Mouse (Mus musculus): ENCODE results near the gene Cradd. TPM values are rescaled to one million over a fixed set of nuclear protein-coding genes. Genes with fewer than 3 reads are reported as not detected.
A peak's percentile ranks its signal among the peaks of the same experiment; 100 is the strongest.

Cradd gene
- total and polyA plus RNA-seq, 3 experiments: 1.9 to 9.0 TPM; not detected in 1

DNA sequence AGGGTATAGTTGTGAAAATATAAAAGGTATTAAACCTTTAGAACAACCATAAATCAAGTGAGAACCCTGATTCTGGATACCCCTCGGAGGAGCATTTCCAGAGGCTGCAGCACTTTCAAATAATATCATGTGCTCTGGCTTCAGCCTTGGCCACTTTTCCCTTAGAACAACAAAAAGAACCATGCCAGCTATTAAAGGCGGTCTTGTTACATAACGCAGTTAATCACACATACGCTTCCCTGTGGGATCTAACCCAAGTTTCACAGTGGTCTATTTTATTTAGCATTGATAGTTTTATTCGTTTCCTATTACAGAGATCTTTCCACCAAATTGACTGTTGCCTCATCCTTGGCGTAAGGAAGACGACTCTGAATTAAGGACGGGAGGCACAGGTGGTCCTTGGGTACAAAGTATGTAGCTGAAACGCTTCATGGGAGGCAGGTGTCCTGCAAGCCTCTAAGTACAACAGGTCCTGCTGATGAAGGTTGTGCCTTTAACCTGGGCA, 132.7 kb downstream of the Cradd start:
- no peaks in the 10 kb centered on the region for H3K79me2 ChIP-seq (ENCODE audit: control insufficient read depth, insufficient read depth, low read length, poor library complexity)
- H3K9ac ChIP-seq (ENCODE audit: control insufficient read depth, low read depth, low read length, poor library complexity, severe bottlenecking): peak overlapping the region; percentile 8; the same call in 1 of the 2 replicates

DNA sequence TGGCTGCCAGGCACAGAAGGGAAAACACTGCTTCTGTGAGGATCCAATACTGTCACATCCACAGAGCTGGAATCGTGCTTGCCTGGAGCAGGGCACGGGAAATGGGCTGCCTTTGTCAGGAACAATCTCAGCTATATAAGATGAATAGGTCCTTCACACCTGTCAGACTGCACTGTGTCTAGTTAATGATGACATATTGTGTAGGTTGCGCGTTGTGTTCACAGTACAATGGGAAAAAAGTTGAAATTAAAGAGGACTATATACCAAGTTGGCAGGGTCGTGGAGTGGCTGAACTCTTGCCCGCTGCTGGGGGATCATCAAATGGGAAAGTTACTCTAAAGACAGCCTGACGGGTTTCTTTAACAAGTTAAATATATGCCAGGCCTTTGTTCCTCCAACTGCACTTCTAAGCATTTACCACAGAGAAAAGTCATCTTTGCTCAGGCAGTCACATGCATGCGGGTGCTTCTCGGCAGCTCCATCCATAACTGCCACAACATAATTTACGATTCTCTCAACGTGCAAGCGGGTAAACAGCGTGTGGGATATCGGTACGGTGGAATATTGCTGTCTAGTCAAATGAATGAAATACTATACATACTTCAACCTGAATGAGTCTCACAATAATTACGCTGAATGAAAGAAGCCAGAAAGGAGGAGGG, 134.3 kb downstream of the Cradd start:
- H3K27ac ChIP-seq (ENCODE audit: control insufficient read depth, low read depth, low read length): no peak overlapping the region
- H3K79me2 ChIP-seq (ENCODE audit: control insufficient read depth, insufficient read depth, low read length, poor library complexity): no peaks in the 10 kb centered on the region
- TF ChIP-seq UBTF (IDR thresholded peaks at IDR 0.05; ENCODE audit: borderline replicate concordance, insufficient read depth, low read depth, low read length) (no peak), MEF2A (IDR thresholded peaks at IDR 0.05; ENCODE audit: extremely low read depth, insufficient replicate concordance, low read depth, low read length, poor library complexity, severe bottlenecking) (no peak), ZMIZ1 (IDR thresholded peaks at IDR 0.05; ENCODE audit: low read depth, low read length) (no peak), RCOR1 (IDR thresholded peaks at IDR 0.05; ENCODE audit: low read depth, low read length) (no peak), SMC3 (IDR thresholded peaks at IDR 0.05; ENCODE audit: low read depth, low read length) (no peak), ZKSCAN1 (IDR thresholded peaks at IDR 0.05; ENCODE audit: low read depth, low read length) (no peak), CTCF (IDR thresholded peaks at IDR 0.05 in 2 of 3, conservative IDR thresholded peaks at IDR 0.05 in 1 of 3; ENCODE audit: control insufficient read depth in 1 of 3, insufficient read depth in 1 of 3, low read depth in 2 of 3, low read length in 3 of 3, poor library complexity in 1 of 3, severe bottlenecking in 1 of 3) (no peak), EP300 (IDR thresholded peaks at IDR 0.05; ENCODE audit: low read depth in 1 of 2, low read length in 2 of 2) (no peak), ELF1 (IDR thresholded peaks at IDR 0.05; ENCODE audit: low read depth, low read length) (no peak), BHLHE40 (IDR thresholded peaks at IDR 0.05; ENCODE audit: borderline replicate concordance, low read depth, low read length) (no peak), MYC (IDR thresholded peaks at IDR 0.05; ENCODE audit: low read depth, low read length) (no peak), USF2 (IDR thresholded peaks at IDR 0.05; ENCODE audit: borderline replicate concordance in 1 of 2, insufficient read depth in 1 of 2, low read depth in 1 of 2, low read length in 2 of 2) (no peak), SIN3A (IDR thresholded peaks at IDR 0.05; ENCODE audit: low read length) (no peak), MYB (IDR thresholded peaks at IDR 0.05; ENCODE audit: low read depth, low read length) (no peak)
- no peak overlapping the region for H3K4me3 ChIP-seq (ENCODE audit: control insufficient read depth in 1 of 2, insufficient read depth in 1 of 2, low read depth in 2 of 2, low read length in 2 of 2)
- H3K4me1 ChIP-seq (ENCODE audit: control insufficient read depth in 1 of 2, insufficient read depth in 2 of 2, low read length in 2 of 2): peaks cover 12 to 15% of the 10 kb centered on the region in 2 experiments
- H3K9me3 ChIP-seq (replicated peaks; ENCODE audit: insufficient read depth, low read length): no peaks in the 10 kb centered on the region
- H3K36me3 ChIP-seq (ENCODE audit: control insufficient read depth in 1 of 2, insufficient read depth in 2 of 2, low read length in 2 of 2): peaks cover 0 to 13% of the 10 kb centered on the region in 2 experiments; a peak in 2 of 4 replicates
- no peak overlapping the region for H3K9ac ChIP-seq (ENCODE audit: control insufficient read depth, low read depth, low read length, poor library complexity, severe bottlenecking)
- H3K27me3 ChIP-seq (ENCODE audit: control insufficient read depth in 1 of 2, insufficient read depth in 2 of 2, low read length in 2 of 2): no peaks in the 10 kb centered on the region
- DNase-seq (ENCODE audit: low read depth, low spot score): no peak

More for the DNA sequence above, 132.7 kb downstream of the Cradd start:
- no peaks in the 10 kb centered on the region for H3K27me3 ChIP-seq (ENCODE audit: control insufficient read depth in 1 of 2, insufficient read depth in 2 of 2, low read length in 2 of 2)
- no peak for DNase-seq (ENCODE audit: low read depth, low spot score)
- peaks cover 20 to 29% of the 10 kb centered on the region in 2 experiments for H3K4me1 ChIP-seq (ENCODE audit: control insufficient read depth in 1 of 2, insufficient read depth in 2 of 2, low read length in 2 of 2)
- H3K9me3 ChIP-seq (replicated peaks; ENCODE audit: insufficient read depth, low read length): no peaks in the 10 kb centered on the region
- peaks cover 0 to 23% of the 10 kb centered on the region in 2 experiments; a peak in 2 of 4 replicates for H3K36me3 ChIP-seq (ENCODE audit: control insufficient read depth in 1 of 2, insufficient read depth in 2 of 2, low read length in 2 of 2)
- H3K27ac ChIP-seq (ENCODE audit: control insufficient read depth, low read depth, low read length): peak overlapping the region; percentile 77
- H3K4me3 ChIP-seq (ENCODE audit: control insufficient read depth in 1 of 2, insufficient read depth in 1 of 2, low read depth in 2 of 2, low read length in 2 of 2): peak overlapping the region in 1 of 2 experiments; percentile 34; a peak in 1 of 4 replicates
- TF ChIP-seq E2F4 (IDR thresholded peaks at IDR 0.05; ENCODE audit: borderline replicate concordance, low read depth, low read length) (no peak), CHD2 (IDR thresholded peaks at IDR 0.05; ENCODE audit: low read length) (no peak), MEF2A (IDR thresholded peaks at IDR 0.05; ENCODE audit: extremely low read depth, insufficient replicate concordance, low read depth, low read length, poor library complexity, severe bottlenecking) (no peak), USF2 (IDR thresholded peaks at IDR 0.05; ENCODE audit: borderline replicate concordance in 1 of 2, insufficient read depth in 1 of 2, low read depth in 1 of 2, low read length in 2 of 2) (no peak), MYC (IDR thresholded peaks at IDR 0.05; ENCODE audit: low read depth, low read length) (no peak), MAZ (IDR thresholded peaks at IDR 0.05; ENCODE audit: low read depth, low read length) (no peak), CHD1 (IDR thresholded peaks at IDR 0.05; ENCODE audit: low read depth, low read length) (no peak)
